Mouse (Mus musculus) layer of hippocampus, adult 6 months (tissue): Measurements from ENCODE around the gene Wfdc16. TPM values are rescaled to one million over a fixed set of nuclear protein-coding genes. Genes with fewer than 3 reads are reported as not detected.

ENCODE experiments used
- long read RNA-seq, 2 experiments: library from polyadenylated mRNA; unstranded; transcript quantifications; one replicate each; pipeline ENCODE4 v2.0.0; 2019 to 2020
- polyA plus RNA-seq: library from polyadenylated mRNA; unstranded; fragments of <200 nt; fragmentation: Nextera tagmentation; gene quantifications from 2 replicates; pipeline ENCODE4 v1.2.3, GENCODE M21; 2021

The Wfdc16 gene
- not detected in 2 replicates for polyA plus RNA-seq
- long read RNA-seq, experiment 1, result 0 reads
- long read RNA-seq, experiment 2, result 0 reads

GRCm38 (mm10) chr2:164638696-164639095 is at the start of gene Wfdc16:
Gene Wfdc16 (minus strand): TSS chr2:164638796.

GRCm38 (mm10) chr2:164684807-164685206 is 46.2 kb upstream of the Wfdc16 start, which contains the start of gene Wfdc13:
Gene Wfdc13 (plus strand): TSS chr2:164685107.

GRCm38 (mm10) chr2:164673987-164674386 is 35.4 kb upstream of the Wfdc16 start, which contains the start of gene Wfdc11:
Gene Wfdc11 (minus strand): TSS chr2:164674087.

GRCm38 (mm10) chr2:164656483-164656882 is 17.9 kb upstream of the Wfdc16 start, which contains the start of gene Wfdc9:
Gene Wfdc9 (minus strand): TSS chr2:164656583.

GRCm38 (mm10) chr2:164655858-164656257 is 17.3 kb upstream of the Wfdc16 start, which contains the start of gene Wfdc10:
Gene Wfdc10 (plus strand): TSS chr2:164656046.

GRCm38 (mm10) chr2:164613471-164613870 is 25.1 kb downstream of the Wfdc16 start, which contains the start of the genes Wfdc6b and Wfdc8:
Gene Wfdc6b (plus strand): TSS chr2:164613522.
Gene Wfdc8 (minus strand): TSS chr2:164613626.

GRCm38 (mm10) chr2:164593494-164593893 is 45.1 kb downstream of the Wfdc16 start, which contains the start of gene Eppin:
Gene Eppin (minus strand): TSS chr2:164593594.

GRCm38 (mm10) chr2:164585025-164585725 is 53.4 kb downstream of the Wfdc16 start, which contains the start of gene Wfdc6a:
Gene Wfdc6a (minus strand): TSS chr2:164585447.

Other genes starting within 250 kb of the Wfdc16 start
- gene Slpi, start 249.7 kb downstream of the Wfdc16 start, polyA plus RNA-seq, result 0.24 and 0.45 TPM in 2 replicates
- gene Rbpjl, start 235.7 kb downstream of the Wfdc16 start, polyA plus RNA-seq, result 0.21 TPM in 2 replicates
- 2.3 and 2.6 TPM in 2 replicates for gene Matn4, start 233.6 kb downstream of the Wfdc16 start, polyA plus RNA-seq
- gene Sdc4, start 194.9 kb downstream of the Wfdc16 start, polyA plus RNA-seq, result 189 and 290 TPM in 2 replicates
- 122 and 133 TPM in 2 replicates for gene Sys1, start 181.8 kb downstream of the Wfdc16 start, polyA plus RNA-seq
- gene Gm20458, start 177.8 kb downstream of the Wfdc16 start, polyA plus RNA-seq, result 8.3 and 10.1 TPM in 2 replicates
- not detected in 2 replicates for gene Trp53tg5, start 165.1 kb downstream of the Wfdc16 start, polyA plus RNA-seq
- 184 and 200 TPM in 2 replicates for gene Dbndd2, start 152.7 kb downstream of the Wfdc16 start, polyA plus RNA-seq
- gene Pigt, start 141.3 kb downstream of the Wfdc16 start, polyA plus RNA-seq, result 48.8 and 68.4 TPM in 2 replicates
- 0.52 and 8.3 TPM in 2 replicates for gene Wfdc2, start 76.4 kb downstream of the Wfdc16 start, polyA plus RNA-seq
- not detected in 2 replicates for gene Spint3, start 65.3 kb downstream of the Wfdc16 start, polyA plus RNA-seq
- gene Wfdc6a, start 53.3 kb downstream of the Wfdc16 start, polyA plus RNA-seq, result not detected in 2 replicates
- gene Eppin, start 45.2 kb downstream of the Wfdc16 start, polyA plus RNA-seq, result not detected in 2 replicates
- gene Wfdc6b, start 25.3 kb downstream of the Wfdc16 start, polyA plus RNA-seq, result not detected in 2 replicates
- not detected in 2 replicates for gene Wfdc8, start 25.2 kb downstream of the Wfdc16 start, polyA plus RNA-seq
- not detected in 2 replicates for gene Wfdc10, start 17.2 kb upstream of the Wfdc16 start, polyA plus RNA-seq
- not detected in 2 replicates for gene Wfdc9, start 17.8 kb upstream of the Wfdc16 start, polyA plus RNA-seq
- not detected in 2 replicates for gene Wfdc11, start 35.3 kb upstream of the Wfdc16 start, polyA plus RNA-seq
- gene Wfdc13, start 46.3 kb upstream of the Wfdc16 start, polyA plus RNA-seq, result not detected in 2 replicates
- not detected in 2 replicates for gene Spint4, start 59.7 kb upstream of the Wfdc16 start, polyA plus RNA-seq
- gene Spint5, start 76.5 kb upstream of the Wfdc16 start, polyA plus RNA-seq, result not detected in 2 replicates
- gene Wfdc3, start 107.1 kb upstream of the Wfdc16 start, polyA plus RNA-seq, result 3.3 and 3.5 TPM in 2 replicates
- gene Dnttip1, start 107.2 kb upstream of the Wfdc16 start, polyA plus RNA-seq, result 4.1 and 5.2 TPM in 2 replicates
- gene Ube2c, start 131.1 kb upstream of the Wfdc16 start, polyA plus RNA-seq, result 0.83 and 0.95 TPM in 2 replicates
- not detected in 2 replicates for gene Tnnc2, start 141.2 kb upstream of the Wfdc16 start, polyA plus RNA-seq
- 39.6 and 48.3 TPM in 2 replicates for gene Snx21, start 147.0 kb upstream of the Wfdc16 start, polyA plus RNA-seq
- 19.2 and 21.1 TPM in 2 replicates for gene Acot8, start 166.1 kb upstream of the Wfdc16 start, polyA plus RNA-seq
- gene Zswim3, start 166.3 kb upstream of the Wfdc16 start, polyA plus RNA-seq, result 10.3 and 10.8 TPM in 2 replicates
- gene Zswim1, start 183.9 kb upstream of the Wfdc16 start, polyA plus RNA-seq, result 26.3 and 29.5 TPM in 2 replicates
- gene Spata25, start 189.7 kb upstream of the Wfdc16 start, polyA plus RNA-seq, result not detected in 2 replicates
- gene Ctsa, start 194.1 kb upstream of the Wfdc16 start, polyA plus RNA-seq, result 131 and 133 TPM in 2 replicates
- 5.4 and 5.6 TPM in 2 replicates for gene Neurl2, start 194.7 kb upstream of the Wfdc16 start, polyA plus RNA-seq
- gene Pltp, start 218.9 kb upstream of the Wfdc16 start, polyA plus RNA-seq, result 123 and 144 TPM in 2 replicates
- 84.4 and 85.2 TPM in 2 replicates for gene Pcif1, start 240.5 kb upstream of the Wfdc16 start, polyA plus RNA-seq